Mouse (Mus musculus): ENCODE data around the gene Trp53i11.
A peak's percentile ranks its signal among the peaks of the same experiment; 100 is the strongest.

The Trp53i11 gene

GRCm38 (mm10) chr2:93172460-93172859 is 14.9 kb upstream of the Trp53i11 start:
- no peak for DNase-seq

- no peak for DNase-seq
Measured at GRCm38 (mm10) chr2:93174159-93174558, 13.2 kb upstream of the Trp53i11 start.

- DNase-seq, result no peak
Measured at GRCm38 (mm10) chr2:93175278-93175677, 12.1 kb upstream of the Trp53i11 start.

DNA sequence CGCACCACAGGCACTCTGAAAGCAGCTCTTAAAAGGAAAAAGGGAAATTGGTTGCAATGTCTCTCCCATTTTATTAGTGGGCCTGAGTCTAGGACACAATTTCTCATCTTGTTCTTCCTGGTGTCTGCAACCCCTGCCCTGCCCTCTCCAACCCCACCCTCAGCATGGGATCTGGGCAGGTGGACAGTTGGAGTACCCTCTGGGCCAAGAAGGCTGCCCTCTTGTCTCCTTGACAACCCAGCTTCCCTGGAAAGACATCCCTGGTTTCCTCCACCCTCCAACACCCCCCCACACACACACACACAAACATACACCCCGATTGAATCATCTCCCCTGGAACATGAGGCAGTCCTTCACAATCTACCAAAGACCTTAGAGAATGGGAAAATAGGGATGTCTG is 11.6 kb upstream of the Trp53i11 start:
- no peak for DNase-seq

- DNase-seq, result no peak
Measured at GRCm38 (mm10) chr2:93176193-93176798, 11.1 kb upstream of the Trp53i11 start.

- DNase-seq, result no peak
Measured at GRCm38 (mm10) chr2:93176871-93177667, 10.3 kb upstream of the Trp53i11 start.

- DNase-seq, result no peak
Measured at GRCm38 (mm10) chr2:93177668-93178312, 9.6 kb upstream of the Trp53i11 start.

- DNase-seq, result no peak
Measured at GRCm38 (mm10) chr2:93178313-93178677, 9.1 kb upstream of the Trp53i11 start.

DNA sequence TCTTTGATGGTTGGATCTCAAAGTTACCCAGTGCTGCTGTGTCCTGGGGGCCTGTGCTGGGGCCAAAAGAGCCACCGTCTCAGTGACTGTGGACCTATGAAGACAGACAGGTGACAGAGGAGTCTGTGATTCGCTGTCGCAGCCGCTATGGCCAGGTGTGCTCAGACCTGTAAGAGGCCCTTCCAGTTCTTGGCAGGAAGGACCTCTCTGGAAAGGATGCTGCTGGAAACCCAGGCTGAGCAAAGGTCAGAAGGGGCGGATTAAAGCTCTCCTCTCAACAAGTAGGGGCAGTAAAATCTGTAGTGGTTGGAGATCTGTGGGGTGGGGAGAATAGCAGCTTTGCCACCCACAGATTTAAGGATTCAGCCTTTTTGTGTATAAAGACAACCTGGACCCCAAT is 7.7 kb upstream of the Trp53i11 start:
- no peak for DNase-seq

DNA sequence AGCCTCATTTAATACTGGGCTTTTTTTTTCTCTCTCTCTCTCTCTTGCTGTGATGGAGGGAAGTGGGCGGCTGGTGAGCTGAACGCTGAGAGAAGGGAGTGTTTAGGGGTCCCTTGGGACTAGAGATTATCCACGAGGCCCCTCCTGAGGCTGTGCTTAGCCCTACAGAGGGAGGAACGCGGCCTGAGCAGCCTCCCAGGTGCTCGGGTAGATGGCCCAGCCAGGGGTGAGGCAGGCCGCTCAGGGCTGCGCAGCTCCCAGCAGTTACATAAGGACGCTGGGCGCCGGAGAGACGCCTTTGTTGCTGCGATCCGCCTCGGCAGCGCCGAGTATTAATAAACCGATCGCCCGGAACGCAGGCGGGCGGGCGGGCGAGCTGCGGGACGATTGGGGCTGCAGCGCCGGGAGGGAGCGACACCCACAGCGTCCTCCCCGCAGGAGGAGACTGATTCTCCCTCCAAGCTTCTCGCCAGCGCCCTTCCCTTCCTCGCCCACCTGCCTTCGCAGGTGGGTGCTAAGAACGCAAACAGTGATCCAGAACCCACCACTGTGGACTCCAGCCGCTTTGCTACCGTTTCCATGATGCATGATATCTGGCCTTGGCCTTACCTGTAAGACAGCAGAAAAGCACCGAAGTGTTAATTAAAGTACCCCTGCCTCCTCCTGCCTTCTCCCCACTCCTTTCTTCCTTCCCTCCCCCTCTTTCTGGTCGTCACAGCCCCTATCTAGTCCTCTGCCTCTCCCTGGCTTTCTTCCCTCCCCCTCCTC is 7.1 kb upstream of the Trp53i11 start:
- DNase-seq, result peak; percentile 45

GRCm38 (mm10) chr2:93182859-93183258 is 4.5 kb upstream of the Trp53i11 start:
- no peak for DNase-seq

DNA sequence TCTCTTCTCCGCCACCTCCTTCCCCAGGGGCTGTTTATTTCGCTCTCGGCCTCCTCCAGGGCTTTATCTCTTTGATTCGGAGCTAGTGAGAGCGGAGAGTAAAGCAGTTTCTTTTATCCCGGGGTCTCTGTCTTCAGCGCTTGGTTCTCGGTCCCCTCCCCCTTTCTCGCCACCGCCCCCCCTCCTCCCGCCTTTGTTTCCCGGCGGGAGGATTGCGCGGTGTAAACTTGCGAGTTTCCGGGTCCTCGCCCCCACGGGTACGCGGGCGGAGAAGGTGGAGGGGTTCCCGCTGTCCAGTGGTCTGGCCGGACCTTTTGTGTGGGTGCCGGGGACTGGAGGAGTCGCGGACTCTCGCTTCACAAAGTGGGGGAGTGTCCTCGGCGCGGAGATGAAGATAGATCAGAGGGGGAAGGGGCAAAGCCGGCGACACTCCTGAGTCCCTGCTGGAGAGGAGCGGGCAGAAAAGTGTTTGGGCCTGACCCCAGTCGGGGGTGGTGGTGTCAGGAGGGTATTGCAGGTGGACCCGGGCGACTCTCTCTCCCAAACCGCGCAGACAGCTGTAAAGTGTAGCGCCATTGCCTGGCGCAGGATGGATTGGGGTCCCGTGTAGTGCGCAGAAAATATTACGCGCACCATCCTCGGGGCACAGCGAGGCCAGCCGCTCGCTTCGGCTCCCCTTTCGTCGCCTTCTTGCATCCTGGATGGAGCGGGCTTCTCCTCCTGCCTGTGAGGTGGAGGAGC is 842 bp downstream of the Trp53i11 start:
- no peak for DNase-seq

DNA sequence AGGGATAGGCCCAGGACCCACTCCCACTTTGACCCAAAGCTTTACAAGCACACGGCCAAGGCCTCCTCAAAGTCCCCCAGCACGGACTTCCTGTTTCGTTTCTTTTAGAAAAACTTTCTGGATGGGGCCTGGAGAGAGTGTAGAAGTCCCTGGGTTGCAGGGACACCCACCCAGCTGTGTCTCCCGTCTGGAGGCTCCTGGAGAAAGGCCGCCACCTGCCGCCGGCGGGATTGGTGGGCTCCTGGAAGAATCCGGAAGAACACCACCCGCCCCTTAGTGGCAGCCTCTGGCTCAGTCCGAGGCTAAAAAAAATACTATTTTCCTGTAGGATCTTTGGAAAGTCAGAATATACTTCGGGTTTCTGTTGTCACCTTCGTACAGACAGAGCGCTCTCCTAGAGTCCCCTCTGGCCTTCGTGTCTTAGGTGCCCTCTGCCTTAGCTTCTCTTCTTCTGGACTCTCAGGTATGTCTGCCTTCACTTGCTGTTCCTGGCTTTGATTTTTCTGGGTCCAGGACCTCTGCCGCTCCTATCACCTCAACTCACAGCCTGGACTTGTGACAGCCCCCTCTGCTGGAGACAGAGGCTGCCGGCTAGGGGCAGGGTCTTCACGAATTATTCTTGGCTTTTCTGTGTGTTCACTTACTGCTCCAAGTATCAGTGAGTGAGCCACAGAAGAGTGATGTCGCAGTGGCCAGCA is 1.6 kb downstream of the Trp53i11 start:
- DNase-seq, result peak; percentile 63

GRCm38 (mm10) chr2:93190771-93191487 is 3.6 kb downstream of the Trp53i11 start:
- DNase-seq, result no peak

- DNase-seq, result no peak
Measured at GRCm38 (mm10) chr2:93191488-93192181, 4.3 kb downstream of the Trp53i11 start.

DNA sequence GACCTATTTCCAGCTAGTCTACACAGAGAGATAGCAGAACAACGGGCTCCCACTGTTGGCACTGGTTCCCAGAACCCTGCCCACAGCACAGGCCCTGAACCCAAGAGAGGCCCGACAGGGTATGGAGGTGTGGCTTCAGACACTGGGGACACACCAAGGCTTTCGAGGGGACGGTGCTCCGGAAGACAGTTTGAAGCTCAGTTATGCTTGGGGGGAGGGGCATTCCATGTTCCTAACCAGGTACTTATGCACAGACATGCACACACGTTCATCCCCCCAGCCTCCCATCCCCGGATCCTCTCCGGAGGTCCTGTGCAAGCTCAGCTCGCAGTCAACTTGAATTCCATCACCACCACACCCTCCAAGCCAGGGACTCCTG is 4.8 kb downstream of the Trp53i11 start:
- DNase-seq, result no peak

- DNase-seq, result no peak
Measured at GRCm38 (mm10) chr2:93192671-93193080, 5.3 kb downstream of the Trp53i11 start.

GRCm38 (mm10) chr2:93193806-93194205 is 6.5 kb downstream of the Trp53i11 start:
- no peak for DNase-seq

GRCm38 (mm10) chr2:93198846-93199245 is 11.5 kb downstream of the Trp53i11 start:
- DNase-seq, result peak; percentile 98

DNA sequence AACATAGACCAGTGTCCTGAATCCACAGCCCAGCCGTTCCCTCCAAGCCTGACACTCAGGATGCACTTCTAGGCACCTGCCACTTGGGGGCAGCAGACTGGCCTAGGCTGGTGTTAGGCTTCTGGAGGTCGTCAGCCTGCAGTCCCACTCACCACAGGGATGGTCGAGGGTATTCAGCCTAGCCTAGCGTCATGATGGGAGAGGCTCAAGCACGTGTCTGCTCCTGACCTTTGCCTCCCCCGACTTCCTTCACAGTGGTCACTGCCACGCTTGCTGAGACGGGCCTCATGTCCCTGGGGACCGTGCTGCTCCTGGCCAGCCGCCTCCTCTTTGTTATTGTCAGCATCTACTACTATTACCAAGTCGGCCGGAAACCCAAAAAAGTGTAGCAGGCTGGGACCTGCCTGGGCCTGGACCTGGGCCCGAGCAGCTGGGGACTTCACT is 12.2 kb downstream of the Trp53i11 start:
- peak; percentile 69 for DNase-seq
